Mouse (Mus musculus) midbrain, postnatal 0 days (tissue): ENCODE results near the gene Oxsr1. TPM values are rescaled to one million over a fixed set of nuclear protein-coding genes. Genes with fewer than 3 reads are reported as not detected.

ENCODE experiments used
- ATAC-seq: fragments of 200-750 bp; cut with Nextera tagmentation; 2 replicates; pipeline ENCODE4 v1.8.0; 2017; ENCODE audit warnings: moderate number of reproducible peaks, mild to moderate bottlenecking, moderate TSS enrichment, moderate library complexity; ENCODE audit not compliant: low FRiP score
- DNase-seq: peaks from one replicate; pipeline ENCODE4 v3.0.0-alpha.2; 2015; ENCODE audit warnings: low spot score
- H3K27ac ChIP-seq: fragments of 300-500 bp; sonication (generic); 2 replicates; pipeline ENCODE4 v1.5.1; 2014; ENCODE audit warnings: low read depth, mild to moderate bottlenecking, low read length, mixed read lengths
- H3K27me3 ChIP-seq: fragments of 300-500 bp; sonication (generic); 2 replicates; pipeline ENCODE4 v1.6.1; 2014; ENCODE audit warnings: low read length, control low read depth, mixed read lengths; ENCODE audit not compliant: insufficient read depth
- H3K36me3 ChIP-seq: fragments of 300-500 bp; sonication (generic); 2 replicates; pipeline ENCODE4 v1.6.1; 2014; ENCODE audit warnings: low read length, control low read depth, mixed read lengths; ENCODE audit not compliant: insufficient read depth
- H3K4me1 ChIP-seq: fragments of 300-500 bp; sonication (generic); 2 replicates; pipeline ENCODE4 v1.6.1; 2014; ENCODE audit warnings: mild to moderate bottlenecking, control low read depth, antibody characterized with exemption, low read length, mixed read lengths; ENCODE audit not compliant: insufficient read depth
- H3K4me2 ChIP-seq: fragments of 300-500 bp; sonication (generic); 2 replicates; pipeline ENCODE4 v1.6.1; 2014; ENCODE audit warnings: low read depth, mild to moderate bottlenecking, low read length, mixed read lengths; ENCODE audit not compliant: poor library complexity, severe bottlenecking
- H3K4me3 ChIP-seq: fragments of 300-500 bp; sonication (generic); 2 replicates; pipeline ENCODE4 v1.5.1; 2014; ENCODE audit warnings: low read depth, mild to moderate bottlenecking, low read length, moderate library complexity
- H3K9ac ChIP-seq: fragments of 300-500 bp; sonication (generic); replicated peaks from 2 replicates; pipeline ENCODE4 v1.6.1; 2014; ENCODE audit warnings: mild to moderate bottlenecking, low read length, moderate library complexity, mixed read lengths; ENCODE audit not compliant: poor library complexity, severe bottlenecking
- H3K9me3 ChIP-seq: fragments of 300-500 bp; sonication (generic); 2 replicates; pipeline ENCODE4 v1.6.1; 2016; ENCODE audit warnings: low read length, control low read depth
- CTCF ChIP-seq: IDR thresholded peaks from 2 replicates; pipeline ENCODE4 v1.5.1; 2016; ENCODE audit warnings: antibody characterized with exemption, mild to moderate bottlenecking
- WGBS: fragments of 180-500 bp; shearing (Covaris S2); extraction: QIAGEN DNeasy Blood & Tissue Kit; methylation state at CpG from one replicate; pipeline ENCODE4 v1.1.7; 2014; 5-methylcytosine and 5-hydroxymethylcytosine counted together
- polyA plus RNA-seq: library from polyadenylated mRNA; unstranded; fragments of >200 nt; fragmentation: Nextera tagmentation; extraction: Ambion mirVana; gene quantifications from 2 replicates; pipeline ENCODE4 v1.2.1, GENCODE M21; 2015
- total RNA-seq: library from RNA; depleted of rRNA; stranded (reverse); fragments of >200 nt; gene quantifications from 2 replicates; pipeline ENCODE4 v1.2.3, GENCODE M21; 2014

Oxsr1 gene
- total and polyA plus RNA-seq, 2 experiments from 2014 or later, result 10.7 to 38.5 TPM

DNA sequence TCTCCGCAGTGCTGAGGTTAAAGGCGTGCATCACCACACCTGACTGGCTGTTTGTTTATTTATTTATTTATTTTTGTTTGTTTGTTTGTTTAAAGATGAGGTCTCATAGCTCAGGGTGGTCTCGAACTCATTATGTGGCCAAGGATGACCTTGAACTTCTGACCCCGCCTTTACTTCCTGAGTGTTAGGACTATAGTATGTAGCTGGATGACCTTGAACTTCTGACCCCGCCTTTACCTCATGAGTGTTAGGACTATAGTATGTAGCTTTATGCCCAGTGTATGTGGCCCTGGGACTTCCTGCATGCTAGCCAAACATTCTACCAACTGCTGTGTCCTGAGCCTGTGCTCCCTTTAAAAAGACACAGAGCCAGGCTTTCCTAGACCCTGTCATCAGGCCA lies 39.2 kb upstream of the Oxsr1 start:
- no peaks in the 10 kb centered on the region for H3K9me3 ChIP-seq
- H3K4me2 ChIP-seq, result no peak overlapping the region
- no peak for DNase-seq
- H3K4me1 ChIP-seq, result no peaks in the 10 kb centered on the region
- no peak overlapping the region for H3K9ac ChIP-seq
- no peak for TF ChIP-seq CTCF
- no peaks in the 10 kb centered on the region for H3K27me3 ChIP-seq
- H3K4me3 ChIP-seq, result no peak overlapping the region
- no peak for ATAC-seq
- no peaks in the 10 kb centered on the region for H3K36me3 ChIP-seq
- H3K27ac ChIP-seq, result no peak overlapping the region
- WGBS, result 93% methylated on average over 5 of the region's 5 CpGs

DNA sequence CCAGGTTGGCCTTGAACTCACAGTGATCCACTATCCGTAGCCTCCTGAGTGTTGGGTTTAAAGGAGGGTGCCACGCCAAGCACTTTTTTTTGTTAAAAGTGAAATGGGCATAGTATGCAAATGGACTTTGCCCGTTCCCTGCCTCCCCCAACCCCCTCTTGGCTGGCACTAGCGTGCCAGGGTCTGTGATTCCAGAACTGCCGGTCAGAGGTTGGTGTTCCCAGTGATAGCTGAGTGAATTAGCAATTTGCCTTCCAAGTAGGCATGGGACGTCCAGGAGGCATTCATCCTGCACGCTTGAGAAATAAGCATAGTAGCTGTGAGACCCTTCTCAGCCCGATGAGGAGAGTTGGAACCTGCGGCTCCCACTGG lies 35.8 kb upstream of the Oxsr1 start:
- Histone ChIP-seq H3K27ac (no peak overlapping the region), H3K4me2 (peak overlapping the region; percentile 89), H3K9ac (no peak overlapping the region), H3K27me3 (no peaks in the 10 kb centered on the region), H3K36me3 (no peaks in the 10 kb centered on the region), H3K4me1 (no peaks in the 10 kb centered on the region), H3K9me3 (no peaks in the 10 kb centered on the region), H3K4me3 (peak overlapping the region; percentile 63)
- DNase-seq (no peak), ATAC-seq (no peak)
- 42% methylated on average over 9 of the region's 9 CpGs for WGBS
- no peak for TF ChIP-seq CTCF

DNA sequence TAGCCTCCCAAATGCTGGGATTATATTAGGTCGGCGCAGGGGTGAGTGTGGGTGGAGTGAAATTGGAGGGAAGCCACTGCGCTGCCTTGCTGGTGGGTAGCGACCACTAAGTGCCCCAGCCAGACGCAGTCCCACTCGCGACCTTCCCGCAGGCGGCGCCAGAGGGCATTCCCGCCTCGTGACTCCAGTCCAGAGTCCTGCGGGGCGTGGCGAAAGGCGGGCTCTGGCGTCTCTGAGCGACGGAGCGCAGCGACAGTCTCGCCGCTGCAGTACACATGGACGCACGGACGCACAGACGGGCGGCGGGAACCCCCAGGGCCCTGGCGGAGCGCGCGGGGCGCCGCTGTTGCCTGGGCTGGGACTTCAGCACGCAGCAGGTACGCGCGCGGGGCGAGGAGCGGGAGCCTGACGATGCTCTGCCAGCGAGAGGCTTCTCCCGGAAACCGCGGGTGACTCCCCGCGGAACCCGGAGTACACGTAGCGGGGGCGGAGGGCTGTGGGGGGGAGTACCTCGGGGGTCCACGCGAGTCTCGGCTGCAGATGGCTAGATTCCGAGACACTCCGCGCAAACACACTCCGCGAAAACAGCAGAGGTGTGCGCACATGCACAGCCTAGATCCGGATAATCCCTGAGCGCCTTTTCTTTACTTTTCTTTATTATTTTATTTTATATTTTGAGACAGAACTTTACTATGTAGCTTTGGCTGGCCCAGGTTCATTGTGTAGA lies 35.3 kb upstream of the Oxsr1 start, which contains the start of gene Xylb:
Gene Xylb, plus strand, starts transcription at position 51 of the 727 bp plus-strand sequence.
- Histone ChIP-seq H3K27ac (no peak within 1 kb of the TSS), H3K27me3 (no peaks in the 10 kb centered on the region), H3K9ac (peak within 1 kb of the TSS; percentile 59), H3K9me3 (no peaks in the 10 kb centered on the region), H3K36me3 (no peaks in the 10 kb centered on the region), H3K4me2 (peak within 1 kb of the TSS; percentile 89), H3K4me3 (peak within 1 kb of the TSS; percentile 63), H3K4me1 (no peaks in the 10 kb centered on the region)
- WGBS, result 2% methylated on average over 62 of the region's 65 CpGs
- peak; percentile 91 for DNase-seq
- ATAC-seq, result peak; percentile 86
- TF ChIP-seq CTCF, result peak; percentile 84

DNA sequence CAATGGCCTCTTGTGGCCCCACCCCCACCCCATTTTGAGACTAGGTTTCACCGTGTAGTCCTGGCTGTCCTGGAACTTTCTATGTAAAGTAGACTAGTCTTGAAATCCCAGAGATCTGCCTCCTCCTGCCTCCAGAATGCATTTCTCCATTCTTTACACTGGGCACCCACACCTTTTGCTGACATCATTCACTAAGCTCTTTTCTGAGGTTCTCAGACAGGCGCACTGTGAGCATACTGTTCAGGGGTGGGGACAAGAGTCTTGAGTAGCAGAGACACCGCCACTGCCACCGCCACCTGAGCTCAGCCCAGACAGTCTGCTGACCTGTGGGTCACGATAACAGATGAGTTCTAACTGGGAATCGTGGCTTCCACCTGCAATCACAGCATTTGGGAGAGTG lies 33.7 kb upstream of the Oxsr1 start:
- Histone ChIP-seq H3K4me1 (no peaks in the 10 kb centered on the region), H3K4me2 (no peak overlapping the region), H3K9me3 (no peaks in the 10 kb centered on the region), H3K27ac (no peak overlapping the region), H3K27me3 (no peaks in the 10 kb centered on the region), H3K9ac (no peak overlapping the region), H3K36me3 (peaks cover 5% of the 10 kb centered on the region; the same call in 1 of the 2 replicates), H3K4me3 (no peak overlapping the region)
- 85% methylated on average over 6 of the region's 6 CpGs for WGBS
- no peak for TF ChIP-seq CTCF
- DNase-seq, result no peak
- ATAC-seq, result no peak

DNA sequence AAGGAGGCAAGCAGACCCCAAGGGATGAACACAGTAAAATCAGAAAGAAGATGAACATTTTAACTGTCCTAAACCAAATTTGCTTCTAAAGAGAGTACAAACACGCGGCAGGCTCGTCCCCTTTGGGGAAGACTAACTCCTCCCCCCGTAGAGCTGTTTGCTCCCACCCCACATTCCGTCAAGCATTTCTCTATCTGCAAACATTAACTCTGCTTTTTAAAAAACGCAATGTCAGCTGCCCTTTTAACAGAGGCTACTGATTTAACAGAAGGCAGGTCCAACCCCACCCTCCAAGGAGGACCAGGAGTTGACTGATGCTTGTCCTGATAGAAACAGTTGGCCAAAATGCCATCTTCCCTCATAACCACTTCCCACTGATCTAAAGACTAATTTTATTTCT lies 31.7 kb upstream of the Oxsr1 start:
- Histone ChIP-seq H3K9ac (no peak overlapping the region), H3K36me3 (peaks cover 15% of the 10 kb centered on the region), H3K4me3 (no peak overlapping the region), H3K27me3 (no peaks in the 10 kb centered on the region), H3K9me3 (no peaks in the 10 kb centered on the region), H3K4me2 (no peak overlapping the region), H3K27ac (no peak overlapping the region), H3K4me1 (no peaks in the 10 kb centered on the region)
- 86% methylated on average over 6 of the region's 6 CpGs for WGBS
- TF ChIP-seq CTCF, result no peak
- ATAC-seq (no peak), DNase-seq (no peak)

DNA sequence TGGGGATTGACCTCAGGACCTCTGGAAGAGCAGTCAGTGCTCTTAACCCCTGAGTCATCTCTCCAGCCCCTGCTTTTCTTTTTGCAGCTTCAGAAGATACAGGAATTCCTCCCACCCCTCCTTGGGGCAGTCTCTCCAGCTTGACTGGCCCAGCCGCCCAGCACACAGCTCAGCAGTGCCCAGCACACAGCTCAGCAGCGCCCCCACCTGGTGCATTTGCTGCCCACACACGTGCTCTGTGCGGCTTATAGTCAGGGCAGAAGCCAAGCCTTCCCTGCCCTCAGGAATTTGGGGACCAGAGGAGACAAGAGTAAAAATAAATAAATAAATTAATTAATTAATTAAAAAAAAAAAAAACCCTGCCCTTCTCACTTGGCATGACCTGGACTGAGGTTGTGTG lies 29.8 kb upstream of the Oxsr1 start:
- no peaks in the 10 kb centered on the region for H3K4me1 ChIP-seq
- H3K27ac ChIP-seq, result no peak overlapping the region
- peak; percentile 75 for TF ChIP-seq CTCF
- no peak overlapping the region for H3K4me2 ChIP-seq
- H3K36me3 ChIP-seq, result peaks cover 26% of the 10 kb centered on the region
- 27% methylated on average over 4 of the region's 4 CpGs for WGBS
- no peaks in the 10 kb centered on the region for H3K9me3 ChIP-seq
- no peaks in the 10 kb centered on the region for H3K27me3 ChIP-seq
- no peak overlapping the region for H3K4me3 ChIP-seq
- H3K9ac ChIP-seq, result no peak overlapping the region
- ATAC-seq (peak; percentile 73), DNase-seq (peak; percentile 71)
